Mouse (Mus musculus): ENCODE results near the gene Tsc2.
"Not testable (repeated sequence)": the region's sequence is repeated elsewhere in the genome, so short reads cannot be mapped to it uniquely, and the experiment has no call there.

Tsc2 gene

GRCm38 (mm10) chr17:24632167-24632812 lies at the start of gene Tsc2, which contains the start of gene Nthl1:
Gene Tsc2, minus strand, starts transcription at chr17:24632630.
Gene Nthl1, plus strand, starts transcription at chr17:24632680.
- DNase-seq = peak; percentile 84 to 90

DNA sequence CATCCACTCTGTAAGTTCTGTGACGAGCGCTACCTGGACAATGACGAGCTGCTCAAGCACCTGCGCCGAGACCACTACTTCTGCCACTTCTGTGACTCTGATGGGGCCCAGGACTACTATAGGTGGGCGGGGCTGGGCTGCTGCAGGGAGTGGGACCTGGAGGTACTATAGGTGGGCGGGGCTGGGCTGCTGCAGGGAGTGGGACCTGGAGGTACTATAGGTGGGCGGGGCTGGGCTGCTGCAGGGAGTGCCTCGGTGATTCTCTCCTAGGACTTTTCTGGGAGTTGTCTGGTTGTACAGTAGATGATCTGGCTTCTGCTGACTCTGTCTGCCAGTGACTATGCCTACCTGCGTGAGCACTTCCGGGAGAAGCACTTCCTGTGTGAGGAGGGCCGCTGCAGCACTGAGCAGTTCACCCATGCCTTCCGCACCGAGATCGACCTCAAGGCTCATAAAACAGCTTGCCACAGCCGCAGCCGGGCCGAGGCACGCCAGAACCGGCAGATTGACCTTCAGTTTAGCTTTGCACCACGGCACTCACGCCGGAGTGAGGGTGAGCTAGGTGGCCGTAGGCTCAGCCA lies 45.2 kb upstream of the Tsc2 start:
- no peak for DNase-seq

- DNase-seq = no peak
Measured at GRCm38 (mm10) chr17:24676877-24677276, 44.4 kb upstream of the Tsc2 start.

- peak; percentile 52 to 74 for DNase-seq
Measured at GRCm38 (mm10) chr17:24676187-24676586, 43.8 kb upstream of the Tsc2 start.

- no peak for DNase-seq
Measured at GRCm38 (mm10) chr17:24674277-24674676, 41.8 kb upstream of the Tsc2 start.

DNA sequence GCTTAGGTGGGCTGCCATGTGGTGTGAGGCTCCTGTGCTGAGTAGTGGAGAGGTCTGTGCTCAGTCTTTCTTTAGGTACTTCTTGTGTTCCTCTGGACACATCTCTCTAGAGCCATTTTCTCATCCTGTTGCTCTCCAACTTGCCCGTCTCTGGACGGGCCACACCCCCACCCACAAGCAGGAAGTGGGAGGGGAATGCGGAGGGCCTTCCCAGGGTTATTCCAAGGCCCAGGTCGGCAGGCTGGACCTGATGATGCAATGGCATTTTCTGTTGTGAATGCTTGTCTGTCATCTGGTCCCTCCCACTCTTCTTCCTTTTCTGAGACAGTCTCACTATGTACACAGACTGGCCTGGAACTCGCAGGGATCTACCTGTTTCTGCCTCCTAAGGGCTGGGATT lies 39.7 kb upstream of the Tsc2 start:
- peak; percentile 79 to 88 for DNase-seq

GRCm38 (mm10) chr17:24671346-24671745 lies 38.9 kb upstream of the Tsc2 start:
- no peak for DNase-seq

GRCm38 (mm10) chr17:24670246-24670844 lies 37.9 kb upstream of the Tsc2 start:
- no peak for DNase-seq

DNA sequence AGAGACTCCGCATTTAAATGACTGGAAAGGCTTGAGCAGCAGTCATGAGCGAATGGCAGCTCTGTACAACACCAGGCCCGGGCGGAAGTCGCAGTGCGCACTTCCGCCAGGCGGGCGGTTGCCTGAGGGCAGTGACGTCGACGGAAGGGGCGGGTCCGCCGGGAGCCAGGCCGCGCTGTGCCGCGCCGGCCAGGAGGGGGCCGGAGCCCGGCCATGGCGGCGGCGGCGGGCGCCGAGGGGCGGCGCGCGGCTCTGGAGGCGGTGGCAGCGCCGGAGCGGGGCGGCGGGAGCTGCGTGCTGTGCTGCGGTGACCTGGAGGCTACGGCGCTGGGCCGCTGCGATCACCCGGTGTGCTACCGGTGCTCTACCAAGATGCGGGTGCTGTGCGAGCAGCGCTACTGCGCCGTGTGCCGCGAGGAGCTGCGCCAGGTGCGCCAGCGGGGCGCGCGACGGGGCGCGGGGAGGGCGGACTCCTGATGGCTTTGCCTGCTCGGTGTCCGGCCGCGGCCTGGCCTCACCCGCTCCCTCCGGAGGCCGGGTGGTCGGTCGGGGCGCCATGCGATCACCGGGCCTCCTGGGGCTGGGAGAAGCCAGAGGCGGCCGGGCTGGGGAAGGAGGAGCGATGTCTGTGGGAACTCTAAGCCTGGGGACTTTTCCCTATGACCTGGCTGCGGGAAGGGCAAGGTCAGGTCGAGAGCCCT lies 37.3 kb upstream of the Tsc2 start, which contains the start of gene Zfp598:
Gene Zfp598 (plus strand): TSS at position 143 of the 701 bp plus-strand sequence.
- DNase-seq = peak; percentile 93 to 95

DNA sequence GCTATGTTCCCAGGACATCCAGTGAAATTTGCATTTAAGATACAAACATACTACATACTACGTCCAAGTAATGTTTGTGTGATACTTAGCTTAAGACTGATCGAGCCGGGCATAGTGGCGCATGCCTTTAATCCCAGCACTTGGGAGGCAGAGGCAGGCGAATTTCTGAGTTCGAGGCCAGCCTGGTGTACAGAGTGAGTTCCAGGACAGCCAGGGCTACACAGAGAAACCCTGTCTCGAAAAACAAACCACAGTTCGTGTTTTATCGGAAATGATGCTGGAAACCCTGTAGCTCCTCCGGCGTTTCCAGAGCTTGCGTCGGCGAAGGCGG lies 36.7 kb upstream of the Tsc2 start:
- not testable (repeated sequence) for DNase-seq

DNA sequence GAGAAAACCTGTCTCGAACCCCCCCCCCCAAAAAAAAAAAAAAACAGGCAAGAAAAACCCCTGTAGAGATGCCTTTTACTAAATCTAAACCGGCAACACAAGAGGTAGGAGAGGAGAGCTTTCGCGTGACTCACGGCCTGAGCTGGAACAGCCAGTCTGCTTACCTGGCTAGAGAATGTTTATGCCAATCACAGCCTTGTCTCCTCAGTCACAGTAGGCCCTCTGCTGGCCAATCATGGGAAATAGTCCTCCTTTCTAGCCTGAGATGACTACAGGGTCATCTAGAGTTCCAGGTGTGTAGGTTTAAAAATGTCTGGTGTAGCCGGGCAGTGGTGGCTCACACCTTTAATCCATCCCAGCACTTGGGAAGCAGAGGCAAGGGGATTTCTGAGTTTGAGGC lies 35.0 kb upstream of the Tsc2 start:
- peak; percentile 83 to 88 for DNase-seq

DNA sequence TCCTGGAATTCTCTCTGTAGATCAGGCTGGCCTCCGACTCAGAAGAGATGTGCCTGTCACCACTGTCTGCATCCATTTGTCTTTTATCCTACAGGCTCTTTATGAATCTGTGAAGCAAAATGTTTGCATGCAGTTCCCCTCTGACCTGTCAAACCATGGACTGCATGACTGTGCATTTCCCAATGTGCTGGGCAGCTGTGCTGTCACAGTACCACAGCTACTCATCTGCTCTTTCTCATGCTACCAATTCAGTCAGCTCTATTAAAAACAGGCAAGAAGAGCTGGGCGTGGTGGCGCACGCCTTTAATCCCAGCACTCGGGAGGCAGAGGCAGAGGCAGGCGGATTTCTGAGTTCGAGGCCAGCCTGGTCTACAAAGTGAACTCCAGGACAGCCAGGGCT lies 34.6 kb upstream of the Tsc2 start:
- DNase-seq = not testable (repeated sequence)

DNA sequence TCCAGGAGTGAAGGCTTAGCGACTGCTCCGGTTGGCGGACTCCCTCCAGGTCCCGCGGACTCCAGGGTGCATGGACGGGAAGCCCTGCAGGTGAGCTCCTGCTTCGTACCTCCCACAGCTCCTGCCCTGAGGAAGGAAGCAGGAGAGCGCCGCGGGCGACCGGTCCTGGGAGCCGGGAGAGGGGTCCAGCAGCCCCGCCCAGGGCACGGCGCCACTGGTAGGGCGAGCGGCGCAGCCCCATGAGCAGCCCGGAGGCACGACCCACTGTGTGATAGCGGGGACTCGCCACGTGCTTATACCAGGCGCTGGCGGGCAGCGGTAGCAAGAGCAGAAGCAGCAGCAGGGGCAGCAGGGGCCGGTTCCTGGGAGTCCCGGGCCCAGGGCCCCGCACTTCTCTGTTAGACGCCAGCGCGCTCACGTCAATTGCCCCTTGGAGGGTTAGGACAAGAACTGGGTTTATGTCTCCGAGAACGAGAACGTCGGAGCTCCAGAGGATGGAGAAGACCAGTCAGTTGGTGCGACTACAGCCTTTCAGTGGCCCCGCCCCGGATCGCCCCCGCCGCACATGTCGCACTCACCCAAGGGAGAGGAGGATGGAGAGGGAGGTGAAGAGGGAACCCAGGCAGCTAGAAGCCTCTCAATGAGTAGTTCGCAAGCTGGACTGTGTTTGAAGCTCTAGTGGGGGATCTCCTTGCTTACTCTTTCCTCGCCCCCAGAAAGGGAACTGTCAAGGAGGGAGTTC lies 25.8 kb upstream of the Tsc2 start, which contains the start of gene Npw:
Gene Npw (minus strand): TSS at position 441 of the 742 bp plus-strand sequence.
- DNase-seq = peak; percentile 51 to 52

- no peak for DNase-seq
Measured at GRCm38 (mm10) chr17:24654969-24655368, 22.5 kb upstream of the Tsc2 start.

- DNase-seq = peak; percentile 91 to 93
Measured at GRCm38 (mm10) chr17:24653967-24654710, 21.7 kb upstream of the Tsc2 start.

DNA sequence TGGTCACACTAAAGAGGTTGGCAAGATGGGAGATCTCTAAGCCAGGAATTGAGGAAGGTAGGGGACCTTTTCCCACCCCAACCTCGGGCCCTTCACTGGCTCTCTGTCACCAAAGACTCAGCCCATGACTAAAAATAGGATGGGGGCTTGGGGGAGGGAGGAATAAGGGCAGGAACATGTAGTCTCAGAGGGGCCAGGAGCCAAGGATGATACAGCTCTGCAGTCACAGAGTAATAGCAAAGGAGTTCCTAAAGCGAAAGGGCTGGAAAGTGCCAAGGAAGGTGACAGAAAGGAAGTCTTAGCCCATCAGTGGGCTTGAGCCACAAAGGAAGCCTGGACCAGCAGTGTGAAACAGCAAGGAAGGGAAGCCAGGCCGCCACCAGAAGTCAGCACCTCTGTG lies 19.4 kb upstream of the Tsc2 start:
- no peak for DNase-seq

GRCm38 (mm10) chr17:24650766-24651165 lies 18.3 kb upstream of the Tsc2 start:
- DNase-seq = no peak

- peak; percentile 59 to 62 for DNase-seq
Measured at GRCm38 (mm10) chr17:24650070-24650616, 17.7 kb upstream of the Tsc2 start, which contains the start of gene Slc9a3r2. Gene Slc9a3r2, minus strand, starts transcription at chr17:24650327.

DNA sequence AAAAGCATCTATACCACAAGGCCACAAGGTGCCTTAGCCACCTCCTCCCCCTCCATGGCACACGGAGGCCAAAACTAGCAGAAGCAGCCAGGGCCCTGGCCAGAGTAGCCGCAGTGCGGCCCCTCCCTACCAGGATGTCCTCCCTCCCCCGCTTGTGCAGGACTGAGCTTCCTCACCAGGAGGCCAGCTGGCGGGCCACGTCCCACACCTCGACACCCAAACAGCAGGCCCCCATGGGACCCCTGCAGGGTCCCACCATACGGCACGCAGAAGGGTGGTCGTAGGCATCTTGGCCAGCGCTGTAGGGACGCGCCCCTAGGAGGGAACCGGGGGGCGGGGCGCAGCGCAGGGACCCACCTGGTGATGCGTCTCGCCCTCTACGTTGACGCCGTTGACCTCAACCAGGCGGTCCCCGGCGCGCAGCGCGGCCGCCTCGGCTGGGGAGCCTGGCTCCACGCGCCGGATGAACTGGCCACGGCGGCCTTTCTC lies 17.2 kb upstream of the Tsc2 start:
- DNase-seq = peak; percentile 74 to 79

DNA sequence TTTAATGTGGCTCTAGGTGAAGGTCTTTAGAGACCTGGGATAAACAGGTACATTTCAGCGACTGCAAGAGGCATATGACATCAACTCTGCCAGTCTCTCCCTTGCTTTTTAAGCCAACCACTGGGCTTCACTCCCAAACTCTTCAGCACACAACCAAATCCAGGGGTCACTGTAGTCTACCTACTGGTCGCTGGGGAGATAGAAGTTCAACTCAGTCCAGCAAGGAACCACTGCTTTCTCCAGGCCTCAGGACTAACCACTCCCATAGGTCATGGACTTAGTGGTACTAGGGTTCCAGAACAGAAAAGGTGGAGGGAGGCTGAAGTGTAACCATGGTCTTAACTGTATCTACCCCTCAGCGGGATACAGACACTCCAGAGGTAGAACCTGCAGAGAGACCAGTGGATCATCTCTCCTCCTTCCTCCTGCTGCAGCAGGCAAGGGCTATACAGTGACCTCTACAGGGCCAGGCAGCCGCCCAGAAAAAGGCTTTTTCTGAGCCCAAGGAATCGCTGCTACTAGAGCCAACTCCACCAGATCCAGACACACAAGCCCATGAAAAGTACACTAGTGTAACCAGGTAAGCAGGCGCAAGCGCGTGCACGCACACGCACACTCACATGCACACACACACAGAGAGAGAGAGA lies 16.4 kb upstream of the Tsc2 start:
- DNase-seq = no peak

GRCm38 (mm10) chr17:24647493-24647892 lies 15.1 kb upstream of the Tsc2 start:
- peak in 1 of 2 experiments; percentile 51 for DNase-seq

Measured in lung, adult 18-20 months (tissue).